Mouse (Mus musculus) telencephalon, adult 2 months (tissue): ENCODE measurements around the gene Pbx1.

Experiments used
- DNase-seq: peaks from one replicate; pipeline ENCODE4 v3.0.0-alpha.2; 2011; ENCODE audit warnings: low read depth, low spot score

Pbx1 gene

DNA sequence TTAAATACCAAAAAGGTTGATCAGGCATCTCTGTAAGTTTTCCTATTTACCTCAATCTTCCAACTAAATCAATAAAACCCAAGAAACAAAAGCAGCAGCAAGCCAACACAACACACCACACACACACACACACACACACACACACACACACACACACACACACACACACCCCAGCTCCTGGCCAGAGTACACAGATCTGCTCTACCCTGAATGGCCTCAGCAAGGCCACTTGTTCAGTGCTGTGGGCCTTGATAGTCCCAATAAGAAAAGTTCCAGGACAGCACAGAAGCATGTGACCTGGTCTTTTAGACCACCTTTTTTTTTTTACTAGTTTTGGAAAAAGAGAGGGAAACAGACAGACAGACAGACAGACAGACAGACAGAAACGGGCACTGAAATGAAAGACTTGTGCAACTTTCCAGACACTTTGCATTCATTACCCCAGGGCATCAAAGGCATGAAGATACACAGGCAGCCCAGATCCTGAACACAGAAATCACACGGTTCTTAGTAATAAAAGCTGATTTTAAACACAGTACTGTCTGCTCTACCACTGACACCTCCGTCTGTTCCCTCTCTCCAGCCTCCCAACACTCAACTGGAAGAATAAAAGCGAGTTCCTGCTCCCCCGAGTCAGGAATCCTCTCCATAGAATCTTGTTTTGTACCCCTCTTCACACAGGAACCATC, 6.9 kb downstream of the Pbx1 start:
- no peak for DNase-seq

DNA sequence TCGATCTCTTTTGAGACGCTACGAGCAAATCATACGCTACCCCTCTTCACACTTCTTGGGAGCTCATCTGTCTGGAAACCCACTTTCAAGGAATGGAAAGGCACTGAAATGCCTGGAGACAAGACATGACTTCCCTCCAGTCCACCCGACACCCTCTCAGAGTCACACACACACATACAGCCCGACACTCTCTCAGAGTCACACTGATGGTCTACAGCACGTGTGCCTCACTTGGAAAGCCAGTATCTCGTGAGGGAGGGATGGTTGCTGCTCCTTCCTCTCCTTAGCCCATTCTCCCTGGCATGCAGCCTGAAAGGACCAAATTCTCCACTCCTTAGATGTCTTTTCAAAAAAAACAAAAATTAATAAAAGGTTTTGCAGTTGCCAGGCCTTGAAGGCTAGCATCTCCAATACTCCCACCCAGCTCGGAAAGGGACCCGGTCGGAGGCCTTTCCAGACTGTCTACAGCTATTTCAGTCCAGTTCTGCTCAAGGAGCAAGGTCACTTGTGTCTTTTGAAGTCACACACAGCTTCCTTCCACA, 8.6 kb downstream of the Pbx1 start:
- DNase-seq: no peak

DNA sequence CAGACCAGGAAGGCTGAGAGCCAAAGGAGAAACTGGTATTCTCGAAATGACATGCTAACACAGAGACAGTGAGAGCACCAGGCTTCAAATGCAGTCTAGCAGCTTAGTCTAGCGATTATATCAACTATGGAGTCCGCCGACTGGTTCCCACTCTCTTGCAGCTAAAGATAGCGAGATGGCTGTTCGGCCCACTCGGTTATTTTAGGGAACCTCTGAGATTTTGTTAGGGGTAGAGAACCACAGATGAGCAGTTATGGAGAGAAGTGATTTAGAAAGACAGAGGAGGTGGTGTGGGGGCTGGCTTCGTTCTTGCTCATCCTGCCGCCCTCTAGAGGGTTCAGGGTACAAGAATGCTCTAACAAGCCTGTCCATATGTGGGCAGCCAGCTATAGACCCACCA, 13.2 kb downstream of the Pbx1 start:
- peak; percentile 93 for DNase-seq

DNA sequence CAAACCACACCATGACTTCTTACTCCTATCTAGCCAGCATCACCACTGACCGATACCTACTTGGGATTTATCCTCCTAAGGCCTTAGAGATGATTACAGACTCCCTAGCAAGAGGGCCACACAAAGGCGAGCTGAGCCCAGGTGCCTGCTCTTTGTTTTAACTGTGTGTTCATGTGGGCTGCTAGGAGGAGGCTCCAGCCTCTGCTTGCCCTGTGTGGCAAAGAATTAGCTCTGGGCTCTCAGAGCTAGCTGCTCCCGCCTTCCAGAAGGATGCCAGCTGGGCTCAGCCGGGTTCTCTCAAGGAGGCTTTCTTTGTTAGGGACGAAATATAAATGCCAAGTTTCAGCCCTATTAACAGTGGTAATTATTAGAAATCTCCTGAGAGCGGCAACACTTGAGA, 14.4 kb downstream of the Pbx1 start:
- no peak for DNase-seq

DNA sequence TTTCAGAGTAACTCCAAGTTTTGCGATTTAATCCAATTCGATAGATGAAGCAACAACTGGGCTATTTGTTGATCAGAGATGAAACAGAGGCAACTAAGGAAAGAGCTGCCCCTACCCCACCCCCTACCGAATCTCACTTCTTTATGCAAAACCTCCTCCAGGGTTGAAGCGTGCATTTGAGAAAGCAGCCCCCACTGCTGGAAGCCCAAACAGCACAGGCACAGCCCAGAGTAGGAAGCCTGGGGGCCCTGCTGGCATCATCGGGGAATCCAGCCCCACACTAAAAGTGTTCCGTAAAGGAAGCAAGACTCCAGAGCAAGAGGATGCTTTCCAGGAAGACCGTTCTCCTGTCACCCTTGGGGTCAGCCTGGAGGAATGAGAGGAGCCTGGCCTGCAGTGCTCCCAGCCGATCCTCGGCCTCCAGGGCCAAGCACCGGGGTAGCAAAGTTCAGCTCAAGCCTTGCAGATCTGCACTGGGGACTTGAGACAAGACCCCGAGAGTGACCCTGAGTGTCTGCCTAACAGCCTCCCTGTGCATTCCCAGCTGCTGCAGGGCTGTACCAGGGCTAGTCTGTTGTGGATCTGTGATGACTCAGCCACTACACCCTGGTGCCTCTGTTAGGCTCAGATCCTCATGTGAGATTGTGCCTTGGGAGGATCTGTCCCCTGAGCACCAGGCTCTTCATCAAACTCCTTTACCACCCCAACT, 15.2 kb downstream of the Pbx1 start:
- no peak for DNase-seq

DNA sequence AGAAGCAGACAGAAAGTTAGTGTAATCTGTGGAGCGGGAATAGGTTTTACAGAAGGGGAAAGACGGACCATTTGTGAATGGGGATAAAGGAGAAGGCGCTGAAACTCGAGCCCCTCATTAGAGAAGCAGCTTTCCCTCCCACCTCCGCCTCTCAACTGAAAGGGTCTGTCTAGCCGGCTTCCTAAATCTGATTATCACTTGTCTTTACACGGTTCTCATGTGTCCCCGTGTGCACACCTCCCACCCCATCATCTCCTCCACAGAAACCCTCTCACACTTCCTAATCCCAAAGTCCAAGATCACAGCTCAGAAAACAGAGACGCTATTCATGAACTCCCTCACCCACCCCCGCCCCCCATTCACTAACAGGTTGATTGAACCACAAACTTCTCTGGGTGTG, 21.5 kb downstream of the Pbx1 start:
- DNase-seq: no peak

DNA sequence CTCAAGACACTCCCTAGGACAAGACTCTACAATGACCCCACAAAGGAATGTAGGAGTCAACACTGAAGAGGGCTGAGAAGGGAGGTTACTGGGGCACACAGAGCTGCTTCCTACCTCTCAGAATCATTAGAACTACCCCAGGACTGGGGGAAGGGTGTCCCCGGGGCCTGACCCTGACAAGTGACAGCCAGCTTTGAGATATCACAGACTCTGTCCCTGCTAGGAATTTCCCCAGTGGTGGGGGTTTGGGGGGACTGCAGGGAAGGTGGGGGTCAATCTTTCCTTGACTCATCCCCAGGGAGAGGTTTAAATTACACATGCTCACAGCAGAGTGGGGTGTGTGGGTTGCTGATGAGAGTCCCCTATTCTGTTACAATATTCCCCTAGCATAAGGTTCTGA, 22.0 kb downstream of the Pbx1 start:
- no peak for DNase-seq

DNA sequence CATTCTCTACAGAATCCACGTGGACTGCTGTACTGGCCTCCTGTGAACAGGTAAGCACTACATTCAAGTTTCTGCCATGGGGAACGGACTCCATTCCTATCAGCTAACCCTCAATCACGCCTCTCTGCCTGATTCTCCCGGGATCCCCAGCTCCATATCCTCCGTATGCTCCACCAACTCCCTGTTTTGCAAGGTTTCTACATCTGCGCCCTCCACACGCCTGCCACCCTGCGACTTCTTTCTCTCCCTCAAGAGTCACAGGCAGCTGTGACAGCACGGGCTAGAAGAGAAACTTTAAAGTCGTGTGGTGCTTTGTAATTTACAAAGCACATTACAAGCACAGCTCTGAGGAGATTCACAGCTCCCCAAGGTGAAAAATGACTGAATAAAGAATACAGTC, 23.3 kb downstream of the Pbx1 start:
- no peak for DNase-seq

DNA sequence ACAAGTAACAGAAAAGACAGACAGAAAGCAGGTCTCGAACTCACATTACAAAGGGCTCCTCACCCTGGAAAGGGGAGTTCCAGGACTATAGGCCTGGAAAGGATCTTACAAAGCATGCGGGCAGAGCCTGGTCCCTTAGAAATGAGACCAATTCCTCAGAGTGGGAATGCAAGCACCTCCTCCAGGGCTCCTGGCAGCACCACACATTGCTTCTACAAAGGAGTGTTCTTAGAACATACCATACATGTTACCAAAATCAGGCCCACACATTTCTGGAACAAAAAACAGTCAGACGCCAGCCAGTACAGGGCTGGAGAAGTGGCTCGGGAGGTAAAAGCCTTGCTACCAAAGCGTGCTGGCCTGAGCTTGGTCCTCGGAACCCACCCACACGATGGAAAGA, 24.1 kb downstream of the Pbx1 start:
- DNase-seq: no peak

DNA sequence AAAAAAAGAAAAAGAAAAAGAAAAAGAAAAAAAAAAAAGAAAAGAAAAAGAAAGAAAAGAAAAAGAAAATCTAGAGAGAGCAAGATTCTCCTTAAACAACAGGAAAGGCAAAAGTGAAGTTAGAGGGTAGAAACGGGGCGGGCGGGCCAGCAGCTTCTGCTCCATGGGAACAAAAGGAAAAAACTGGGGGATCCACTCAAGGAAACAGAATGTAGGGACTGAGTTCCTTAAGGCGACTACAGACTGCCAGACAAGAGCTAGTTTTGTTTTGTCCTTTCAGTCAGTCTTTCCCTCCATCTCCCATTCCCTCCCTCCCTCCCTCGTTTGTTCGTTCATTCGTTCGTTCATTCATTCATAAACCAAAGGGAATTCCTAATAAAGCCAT, 25.8 kb downstream of the Pbx1 start:
- no peak for DNase-seq

DNA sequence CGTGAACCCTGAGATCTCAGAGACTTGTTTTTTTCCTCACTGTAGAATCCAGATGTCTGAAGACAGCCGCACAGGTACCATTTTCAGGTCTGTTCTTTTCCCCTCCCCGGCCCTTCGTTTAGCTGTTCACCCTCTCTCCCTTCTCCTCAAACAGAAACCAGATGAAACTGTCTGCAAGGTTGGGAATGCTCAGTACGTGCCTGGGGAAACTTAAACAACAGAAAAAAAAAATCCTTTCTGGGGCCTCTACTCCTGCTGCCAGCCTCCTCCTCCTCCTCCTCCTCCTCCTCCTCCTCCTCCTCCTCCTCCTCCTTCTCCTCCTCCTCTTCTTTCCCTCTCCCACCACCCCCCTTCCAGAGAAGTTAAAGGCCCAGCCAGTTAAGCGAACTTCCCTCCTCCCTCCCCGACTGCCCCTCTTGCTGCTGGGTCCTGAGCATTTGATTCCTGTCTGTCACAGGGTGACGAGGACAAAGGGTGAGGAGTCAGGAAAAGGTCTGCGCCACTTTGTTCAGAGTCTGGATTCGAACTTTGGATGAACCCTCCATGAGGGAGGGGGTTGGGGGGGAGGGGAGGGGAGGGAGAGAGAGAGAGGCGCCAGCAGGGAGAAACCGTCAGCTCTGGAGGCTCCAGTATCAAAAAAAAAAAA, 26.3 kb downstream of the Pbx1 start:
- no peak for DNase-seq

DNA sequence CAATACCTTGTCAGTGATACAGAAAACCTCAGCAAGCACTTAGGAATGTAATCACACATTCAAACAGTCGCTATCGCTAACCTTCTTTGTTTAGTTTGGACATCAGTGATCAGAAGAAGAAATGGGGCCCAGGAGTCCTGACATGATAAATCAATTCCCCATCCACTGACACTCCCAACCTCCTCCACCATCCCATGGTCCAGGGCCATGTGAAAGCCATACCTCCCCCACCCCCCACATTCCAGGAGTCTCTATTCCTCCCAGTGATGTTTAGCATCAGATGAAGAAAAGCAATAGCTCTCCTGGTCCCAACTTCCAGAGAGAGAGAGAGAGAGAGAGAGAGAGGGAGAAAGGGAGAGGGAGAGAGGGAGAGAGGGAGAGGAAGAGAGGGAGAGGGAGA, 28.5 kb downstream of the Pbx1 start:
- no peak for DNase-seq

DNA sequence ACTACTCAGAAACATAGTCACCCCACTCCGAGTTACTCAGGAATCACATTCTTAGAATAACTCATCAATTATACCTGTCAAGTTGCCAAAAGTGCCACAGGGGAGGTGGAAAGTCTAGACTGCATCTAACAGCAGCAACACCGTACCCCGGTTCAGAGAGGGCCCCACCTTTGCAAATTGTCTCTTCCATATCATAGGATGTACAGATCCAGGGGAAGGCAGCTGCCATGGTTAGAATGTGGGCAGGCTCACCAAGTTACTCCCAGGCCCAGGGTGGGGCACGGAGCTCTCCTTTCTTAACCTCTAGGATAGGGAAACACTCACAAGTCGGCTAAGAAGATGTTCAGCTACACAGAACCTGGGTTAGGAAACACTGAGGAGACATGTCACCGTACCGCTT, 29.4 kb downstream of the Pbx1 start:
- no peak for DNase-seq

DNA sequence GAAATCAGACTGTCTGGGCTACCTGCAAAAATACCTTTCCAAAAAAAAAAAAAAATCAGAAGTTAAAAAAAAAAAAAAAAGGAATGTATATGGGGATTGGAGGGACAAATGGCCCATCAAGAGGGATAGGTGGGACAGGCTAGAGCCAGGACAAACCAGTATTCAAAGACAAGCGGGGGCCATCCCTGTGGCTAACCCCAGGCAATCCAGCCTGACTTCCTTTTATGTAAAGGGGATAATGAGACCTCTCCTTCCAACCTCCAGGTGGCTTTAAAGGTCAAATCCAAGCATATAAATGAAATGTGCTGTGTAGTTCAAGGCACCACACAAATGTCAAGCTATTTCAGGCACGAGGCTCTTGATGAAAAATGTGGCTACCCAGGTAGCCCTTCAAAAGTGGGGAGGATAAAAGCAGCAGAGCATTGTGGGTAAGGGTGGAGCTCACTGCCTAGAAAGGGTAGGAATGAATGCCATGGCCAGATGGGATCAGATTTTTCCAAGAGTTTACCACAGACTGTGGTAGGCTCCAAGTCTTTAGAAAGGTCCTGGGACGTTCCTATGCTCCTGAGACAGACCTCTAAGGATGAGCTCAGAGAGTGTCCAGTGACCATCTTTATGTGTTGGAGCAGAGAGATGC, 36.4 kb downstream of the Pbx1 start:
- no peak for DNase-seq

DNA sequence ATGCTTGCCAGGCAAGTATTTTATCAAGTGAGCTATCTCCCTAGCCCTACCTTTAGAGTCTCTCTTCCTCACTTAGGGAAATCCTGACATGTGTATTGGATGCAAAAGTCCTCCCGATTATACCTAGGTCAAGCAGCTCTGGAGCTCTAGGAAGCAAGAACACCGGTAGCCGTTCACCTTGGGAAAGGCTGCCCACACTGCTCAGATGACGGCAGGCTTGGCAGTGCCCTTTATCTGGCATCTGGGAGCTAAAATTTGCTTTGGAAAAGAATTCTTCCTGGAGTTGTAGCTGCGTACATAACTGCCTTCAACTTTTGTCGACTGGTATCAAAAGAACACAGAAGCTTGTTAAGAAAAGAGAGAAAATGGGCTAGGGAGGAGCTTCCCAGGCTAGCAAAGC, 37.5 kb downstream of the Pbx1 start:
- DNase-seq: no peak

DNA sequence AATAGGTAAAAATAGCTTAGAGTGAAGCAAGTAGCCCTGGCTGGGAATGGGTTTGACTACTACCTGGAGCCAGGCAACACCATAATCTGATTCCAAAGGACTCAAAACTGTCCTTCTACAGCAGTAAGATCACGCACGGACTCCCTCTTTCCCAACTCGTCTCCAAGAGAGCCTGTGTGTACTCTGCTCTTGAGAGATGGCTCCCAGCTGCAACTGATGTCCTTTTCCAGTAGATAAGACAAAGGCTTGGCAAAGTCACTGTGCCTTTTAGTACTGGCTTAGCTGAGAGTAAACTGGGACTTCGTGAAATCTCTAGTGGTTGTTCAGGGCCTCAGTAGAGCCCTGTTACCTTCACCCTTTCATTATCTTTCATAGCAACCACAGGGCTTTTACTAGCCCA, 38.6 kb downstream of the Pbx1 start:
- no peak for DNase-seq

DNA sequence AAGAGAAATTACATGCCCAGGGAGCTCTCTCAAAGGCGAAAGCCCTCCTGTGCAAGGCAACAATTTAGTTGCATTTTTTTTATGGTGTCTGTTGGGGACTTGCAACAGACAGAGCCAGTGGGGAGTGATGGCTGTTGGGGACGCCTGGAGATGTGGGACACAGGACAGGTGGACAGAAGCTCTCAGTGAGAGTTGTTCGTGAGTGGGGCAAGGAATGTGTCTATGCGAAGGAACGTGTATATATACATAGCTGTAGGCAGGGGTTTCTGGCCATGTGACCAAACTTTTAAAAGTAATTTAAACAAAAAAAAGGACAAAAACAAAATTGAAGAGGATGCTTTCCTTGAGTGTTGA, 39.6 kb downstream of the Pbx1 start:
- no peak for DNase-seq

DNA sequence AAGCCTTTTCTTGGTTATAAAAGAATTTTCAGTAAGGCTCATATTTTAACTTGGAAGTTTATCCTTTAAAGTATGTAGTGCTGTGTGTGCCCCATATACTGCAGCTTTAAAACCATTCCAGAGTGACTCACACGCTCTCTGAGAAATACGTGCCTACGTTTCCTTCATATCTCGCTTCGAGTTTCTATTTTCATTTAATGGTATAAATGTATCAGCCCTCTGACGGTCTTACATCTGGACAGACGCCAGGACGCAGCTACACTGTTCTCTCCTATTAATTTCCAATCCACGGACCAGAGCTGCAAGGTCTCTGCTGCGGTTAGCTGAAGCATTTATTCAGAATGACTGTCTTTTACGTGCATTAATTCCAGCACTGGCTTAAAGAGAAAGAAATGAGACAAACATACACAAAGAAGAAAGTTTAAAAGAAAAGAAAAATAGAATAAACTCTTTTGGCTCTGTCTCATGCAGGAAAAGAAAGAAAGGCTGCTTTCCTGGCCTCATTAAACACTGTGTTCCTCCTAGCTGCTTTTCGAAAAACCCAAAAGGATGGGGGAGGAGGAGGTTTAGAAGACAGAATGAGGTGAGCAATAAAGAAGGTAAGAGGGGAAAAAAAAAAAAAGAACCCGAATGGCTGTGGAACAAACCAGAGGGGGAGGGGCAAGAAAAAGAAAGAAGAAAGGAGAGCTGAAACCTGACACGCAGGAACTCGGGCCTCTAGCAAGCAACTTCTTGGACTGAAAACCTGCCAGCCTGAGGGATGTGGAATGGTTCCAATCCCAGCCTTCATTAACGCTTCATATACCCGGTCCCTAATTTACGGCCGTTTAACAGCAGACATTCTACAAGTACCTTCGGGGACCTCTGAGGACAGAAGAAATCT, 40.2 kb downstream of the Pbx1 start:
- DNase-seq: peak; percentile 52

DNA sequence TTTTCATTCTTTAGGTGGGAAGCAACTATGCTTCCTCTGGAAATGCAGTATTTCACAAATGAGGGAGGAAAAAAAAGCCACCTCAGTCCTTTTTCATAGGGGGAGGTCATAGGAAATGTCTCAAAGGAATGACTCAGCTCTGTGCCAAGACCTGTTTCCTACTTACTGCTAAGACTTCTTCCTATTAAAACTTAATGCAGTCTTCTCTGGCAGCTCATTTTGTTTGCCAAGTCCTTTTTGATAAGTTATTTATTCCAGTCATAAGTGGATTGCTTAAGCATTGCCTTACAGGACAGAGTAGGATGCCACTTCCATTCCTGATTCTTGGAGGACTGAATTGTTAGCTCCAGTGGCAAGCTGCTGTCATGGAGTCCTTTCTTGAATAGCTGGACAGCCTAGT, 41.3 kb downstream of the Pbx1 start:
- no peak for DNase-seq

DNA sequence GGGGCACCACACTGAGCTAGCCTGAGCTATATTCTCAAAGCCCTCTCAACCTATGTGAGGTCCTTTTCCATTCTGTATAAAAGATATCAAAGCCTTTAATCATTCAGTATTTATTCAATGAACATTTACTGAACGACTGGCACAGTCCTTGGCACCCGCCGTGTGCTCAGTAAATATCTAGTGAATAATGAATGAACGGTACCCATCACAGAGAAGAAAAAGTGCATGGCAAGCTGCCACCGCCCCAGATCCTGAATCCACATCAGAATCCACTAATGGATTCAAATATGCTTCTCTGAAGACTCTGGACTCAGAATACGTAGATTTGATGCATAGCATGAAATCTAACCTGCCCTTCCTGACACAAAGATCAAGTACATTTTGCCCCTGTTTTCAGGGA, 45.9 kb downstream of the Pbx1 start:
- no peak for DNase-seq

DNA sequence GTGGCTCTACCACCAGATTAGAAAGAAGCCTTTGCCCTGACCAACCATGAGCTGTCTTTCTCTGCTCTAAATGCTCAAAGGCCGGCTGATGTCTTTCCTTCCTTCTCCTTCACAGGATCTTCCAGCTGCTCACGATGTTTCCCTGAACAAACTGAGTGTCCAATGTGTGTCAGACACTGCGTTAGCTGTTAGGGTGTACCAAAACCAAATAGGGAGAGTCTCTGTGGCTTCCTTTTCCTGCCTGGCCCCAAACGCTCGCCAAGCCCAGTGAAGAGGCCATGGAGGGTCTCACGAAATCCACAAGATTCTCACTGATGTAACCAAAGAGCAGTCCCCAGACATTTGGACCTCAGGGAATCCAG, 47.5 kb downstream of the Pbx1 start:
- no peak for DNase-seq
